Mouse (Mus musculus) C2C12 (cell line): Measurements from ENCODE around the gene Amdhd1. TPM values are rescaled to one million over a fixed set of nuclear protein-coding genes. Genes with fewer than 3 reads are reported as not detected.
"Not testable (repeated sequence)": the region's sequence is repeated elsewhere in the genome, so short reads cannot be mapped to it uniquely, and the experiment has no call there.

ENCODE experiments used
- H3K27me3 ChIP-seq: one replicate; pipeline ENCODE4 v1.6.1; 2011; ENCODE audit not compliant: control insufficient read depth, insufficient read depth, insufficient read length
- H3K36me3 ChIP-seq: one replicate; pipeline ENCODE4 v1.6.1; 2011; ENCODE audit not compliant: control insufficient read depth, insufficient read depth
- H3K4me3 ChIP-seq: one replicate; pipeline ENCODE4 v1.5.1; 2011; ENCODE audit warnings: mild to moderate bottlenecking, control low read depth; ENCODE audit not compliant: poor library complexity, insufficient read depth, severe bottlenecking
- H3K79me2 ChIP-seq: one replicate; pipeline ENCODE4 v1.6.1; 2011; ENCODE audit not compliant: control insufficient read depth, insufficient read depth
- H3K79me3 ChIP-seq: one replicate; pipeline ENCODE4 v1.6.1; 2011; ENCODE audit warnings: low read depth, control low read depth
- H3ac ChIP-seq: one replicate; pipeline ENCODE3; 2011; ENCODE audit warnings: low read depth; ENCODE audit not compliant: control insufficient read depth, insufficient read length
- CEBPB ChIP-seq: IDR thresholded peaks from one replicate; pipeline ENCODE4 v1.6.1; 2011; ENCODE audit warnings: low read depth, mild to moderate bottlenecking, control low read depth, moderate library complexity
- CTCF ChIP-seq: IDR thresholded peaks from one replicate; pipeline ENCODE4 v1.5.1; 2011; ENCODE audit not compliant: control insufficient read depth, insufficient read depth, insufficient read length
- FOSL1 ChIP-seq: IDR thresholded peaks from one replicate; pipeline ENCODE4 v1.8.0; 2011; ENCODE audit warnings: mild to moderate bottlenecking, low read length; ENCODE audit not compliant: poor library complexity, insufficient read depth, severe bottlenecking
- MAX ChIP-seq: IDR thresholded peaks from one replicate; pipeline ENCODE4 v1.6.1; 2011; ENCODE audit warnings: mild to moderate bottlenecking, control low read depth
- MYOD1 ChIP-seq: IDR thresholded peaks from one replicate; pipeline ENCODE4 v1.6.1; 2011; ENCODE audit warnings: low read depth; ENCODE audit not compliant: control insufficient read depth, insufficient read length
- MYOG ChIP-seq: IDR thresholded peaks from one replicate; pipeline ENCODE4 v1.6.1; 2011; ENCODE audit not compliant: control insufficient read depth, insufficient read length; ENCODE audit errors: extremely low read depth
- USF1 ChIP-seq: IDR thresholded peaks from one replicate; pipeline ENCODE4 v1.6.1; 2011; ENCODE audit warnings: low read depth, mild to moderate bottlenecking, control low read depth, moderate library complexity
- polyA plus RNA-seq: library from polyadenylated mRNA; unstranded; fragments of >200 nt; fragmentation: generic; extraction: Trizol; gene quantifications from one replicate; pipeline ENCODE4 v1.2.1, GENCODE M21; 2012; ENCODE audit warnings: missing spikeins

The Amdhd1 gene
- polyA plus RNA-seq, 1 experiment = 0.04 TPM

DNA sequence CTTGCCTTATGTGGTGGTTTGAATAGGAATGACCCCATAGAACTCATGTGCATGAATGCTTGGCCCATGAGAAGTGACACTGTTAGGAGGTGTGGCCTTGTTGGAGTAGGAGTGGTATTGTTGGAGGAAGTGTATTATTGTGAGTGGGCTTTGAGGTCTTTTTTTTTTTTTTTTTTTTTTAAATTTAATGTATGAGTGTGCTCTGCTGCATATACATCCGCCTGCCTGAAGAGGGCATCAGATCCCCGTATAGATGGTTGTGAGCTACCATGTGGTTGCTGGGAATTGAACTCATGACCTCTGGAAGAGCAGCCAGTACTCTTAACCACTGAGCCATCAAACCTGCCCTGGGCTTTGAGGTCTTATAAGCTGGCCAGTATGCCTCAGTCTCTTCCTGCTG, 32.4 kb upstream of the Amdhd1 start:
- Histone ChIP-seq H3K4me3 (no peak overlapping the region), H3K79me3 (no peaks in the 10 kb centered on the region), H3K36me3 (no peaks in the 10 kb centered on the region), H3K27me3 (no peaks in the 10 kb centered on the region), H3K79me2 (no peaks in the 10 kb centered on the region), H3ac (no peak overlapping the region)
- no peak for TF ChIP-seq MAX
- TF ChIP-seq CTCF = no peak
- TF ChIP-seq MYOD1 = no peak
- no peak for TF ChIP-seq USF1
- no peak for TF ChIP-seq MYOG
- no peak for TF ChIP-seq CEBPB
- no peak for TF ChIP-seq FOSL1

DNA sequence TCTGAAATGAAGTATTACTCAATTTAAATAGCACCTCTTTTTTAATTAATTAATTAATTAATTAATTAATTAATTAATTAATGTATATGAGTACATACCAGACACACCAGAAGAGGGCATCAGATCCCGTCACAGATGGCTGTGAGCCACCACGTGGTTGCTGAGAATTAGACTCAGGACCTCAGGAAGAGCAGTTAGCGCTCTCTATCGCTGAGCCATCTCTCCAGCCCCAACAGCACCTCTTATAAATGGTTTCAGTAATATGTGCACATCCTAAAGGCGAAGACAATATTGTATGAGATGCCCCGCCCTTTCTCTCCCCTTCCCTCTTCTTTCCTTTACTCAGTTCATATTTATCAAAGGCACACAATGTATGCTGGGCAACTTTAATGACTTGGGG, 28.8 kb upstream of the Amdhd1 start:
- H3K79me3 ChIP-seq = no peaks in the 10 kb centered on the region
- no peak overlapping the region for H3K4me3 ChIP-seq
- no peak overlapping the region for H3ac ChIP-seq
- H3K79me2 ChIP-seq = no peaks in the 10 kb centered on the region
- H3K36me3 ChIP-seq = no peaks in the 10 kb centered on the region
- TF ChIP-seq MYOD1 = no peak
- no peaks in the 10 kb centered on the region for H3K27me3 ChIP-seq

DNA sequence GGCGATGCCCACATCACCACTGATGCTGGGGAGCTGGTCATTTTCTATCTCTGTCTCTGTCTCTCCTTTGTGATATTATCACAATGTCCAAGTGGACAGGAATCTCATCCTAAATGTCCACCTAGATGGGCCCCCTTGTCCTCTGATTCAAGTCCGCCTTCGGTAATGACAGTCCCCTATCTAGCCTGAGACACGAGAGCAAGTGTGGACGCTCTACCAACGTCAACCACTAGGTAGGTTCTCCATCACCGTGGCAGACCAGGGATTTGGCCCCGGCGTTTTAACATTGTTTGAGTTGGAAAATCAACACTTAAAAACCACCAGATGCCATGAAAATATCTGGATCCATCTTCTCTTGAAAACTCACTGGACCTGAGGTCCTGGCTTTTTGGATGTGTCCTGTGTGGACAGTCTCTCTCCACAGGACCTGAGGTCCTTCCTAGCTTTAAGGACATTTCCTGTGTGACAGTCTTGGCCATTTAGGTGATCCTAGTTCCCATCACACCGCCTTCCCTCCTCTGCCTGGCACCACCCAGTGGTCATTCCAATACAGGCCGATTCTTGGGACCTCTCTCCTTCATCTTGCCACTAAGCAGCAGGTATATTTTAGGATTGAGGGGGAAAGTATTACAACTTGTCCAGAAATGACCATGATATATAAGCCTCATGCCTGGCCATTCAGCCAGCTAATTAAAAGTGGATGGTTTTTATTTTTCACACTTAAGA, 28.2 kb upstream of the Amdhd1 start:
- Histone ChIP-seq H3K36me3 (no peaks in the 10 kb centered on the region), H3ac (no peak overlapping the region), H3K79me2 (no peaks in the 10 kb centered on the region), H3K27me3 (no peaks in the 10 kb centered on the region), H3K79me3 (no peaks in the 10 kb centered on the region), H3K4me3 (no peak overlapping the region)
- no peak for TF ChIP-seq CEBPB
- no peak for TF ChIP-seq CTCF
- no peak for TF ChIP-seq USF1
- no peak for TF ChIP-seq MYOD1
- no peak for TF ChIP-seq MYOG
- no peak for TF ChIP-seq MAX
- TF ChIP-seq FOSL1 = no peak

DNA sequence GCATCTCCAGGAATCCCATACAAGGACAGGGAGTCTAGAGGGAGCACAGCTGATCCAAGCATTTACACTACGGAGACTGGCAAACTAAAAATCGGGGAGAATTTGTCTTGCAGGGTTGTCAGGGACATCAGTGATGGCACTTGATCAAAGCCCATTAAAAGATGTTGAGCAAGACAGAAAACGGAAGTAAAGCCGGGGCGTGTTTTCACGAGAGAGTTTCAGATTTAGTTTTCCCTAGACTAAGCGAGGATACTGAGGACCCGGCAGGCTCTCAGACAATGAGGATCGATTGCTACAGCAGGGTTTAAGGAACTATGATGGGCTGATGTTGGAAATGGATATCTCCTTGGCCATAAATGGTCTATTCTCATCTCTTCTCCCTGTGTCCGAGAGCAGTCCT, 27.2 kb upstream of the Amdhd1 start:
- H3K79me3 ChIP-seq = no peaks in the 10 kb centered on the region
- no peaks in the 10 kb centered on the region for H3K27me3 ChIP-seq
- H3ac ChIP-seq = no peak overlapping the region
- no peaks in the 10 kb centered on the region for H3K36me3 ChIP-seq
- H3K79me2 ChIP-seq = no peaks in the 10 kb centered on the region
- TF ChIP-seq FOSL1 (no peak), CTCF (no peak), CEBPB (no peak), MAX (no peak), MYOD1 (no peak), MYOG (no peak), USF1 (no peak)
- H3K4me3 ChIP-seq = no peak overlapping the region

DNA sequence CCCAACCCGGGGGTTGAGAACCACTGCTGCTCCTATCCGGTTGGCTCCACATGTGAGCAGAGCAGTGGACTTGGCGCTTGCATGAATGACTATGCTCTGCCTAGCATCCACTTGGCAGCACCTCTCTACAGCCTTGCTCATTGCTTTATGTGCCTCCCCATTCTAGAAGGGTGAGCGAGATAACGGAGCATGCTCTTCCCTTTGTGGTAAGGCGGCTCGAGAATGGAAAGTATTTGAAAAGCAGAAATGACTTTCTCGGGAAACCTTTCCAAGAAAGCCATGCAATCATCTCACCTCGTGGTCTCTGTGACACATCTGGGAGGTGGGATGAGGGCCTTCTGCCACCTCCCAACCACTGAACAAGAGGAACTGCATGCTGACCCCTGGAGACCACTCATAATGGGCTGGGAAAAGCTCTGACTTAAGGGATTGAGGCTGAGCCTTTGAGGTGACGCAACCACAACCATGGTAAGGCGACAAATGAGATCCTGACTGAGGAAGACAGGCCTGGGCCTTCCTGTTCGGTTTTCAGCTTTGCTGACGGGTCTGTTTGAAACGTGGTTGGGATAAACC, 24.8 kb upstream of the Amdhd1 start:
- H3ac ChIP-seq = no peak overlapping the region
- no peaks in the 10 kb centered on the region for H3K79me2 ChIP-seq
- H3K36me3 ChIP-seq = no peaks in the 10 kb centered on the region
- no peaks in the 10 kb centered on the region for H3K79me3 ChIP-seq
- no peak overlapping the region for H3K4me3 ChIP-seq
- no peaks in the 10 kb centered on the region for H3K27me3 ChIP-seq
- TF ChIP-seq FOSL1 = no peak
- no peak for TF ChIP-seq MAX
- no peak for TF ChIP-seq MYOD1
- no peak for TF ChIP-seq USF1
- no peak for TF ChIP-seq MYOG
- TF ChIP-seq CTCF = no peak
- no peak for TF ChIP-seq CEBPB

DNA sequence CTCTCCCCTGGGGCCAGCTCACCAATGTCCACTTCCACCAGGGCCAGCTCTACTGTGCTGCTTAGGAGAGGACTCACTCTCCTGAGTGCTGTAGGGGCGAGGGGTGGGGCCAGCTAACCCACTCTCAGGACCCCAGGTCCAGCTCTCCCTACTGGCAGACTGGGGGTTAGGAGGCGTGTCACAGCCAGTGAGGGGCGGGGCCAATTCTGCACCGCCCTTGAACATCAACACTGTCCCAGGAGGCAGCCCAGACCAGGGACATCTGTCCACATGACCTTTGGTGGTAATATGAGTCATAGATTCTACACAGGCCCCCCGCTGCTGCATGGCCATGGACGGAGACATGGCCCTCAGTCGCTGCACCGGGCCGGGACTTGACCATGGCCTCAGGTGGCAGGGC, 20.0 kb upstream of the Amdhd1 start:
- Histone ChIP-seq H3K27me3 (no peaks in the 10 kb centered on the region), H3ac (no peak overlapping the region), H3K4me3 (no peak overlapping the region), H3K79me2 (no peaks in the 10 kb centered on the region), H3K36me3 (no peaks in the 10 kb centered on the region), H3K79me3 (no peaks in the 10 kb centered on the region)
- no peak for TF ChIP-seq MAX

DNA sequence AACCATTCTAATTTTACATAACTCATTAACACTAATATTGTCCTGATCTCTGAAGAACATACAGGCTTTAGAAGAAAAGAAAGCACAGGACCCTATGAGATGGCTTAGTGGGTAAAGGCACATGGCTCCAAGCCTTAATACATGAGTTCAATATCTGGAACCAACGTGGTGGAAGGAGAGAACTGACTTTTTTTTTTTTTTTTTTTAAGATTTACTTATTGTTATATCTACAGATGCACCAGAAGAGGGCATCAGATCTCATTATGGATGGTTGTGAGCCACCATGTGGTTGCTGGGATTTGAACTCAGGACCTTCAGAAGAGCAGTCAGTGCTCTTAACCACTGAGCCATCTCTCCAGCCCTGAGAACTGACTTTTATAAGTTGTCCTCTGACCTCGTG, 18.1 kb upstream of the Amdhd1 start:
- H3K79me3 ChIP-seq, H3K36me3 ChIP-seq, H3K4me3 ChIP-seq, H3K27me3 ChIP-seq, H3ac ChIP-seq, H3K79me2 ChIP-seq: not testable (repeated sequence)
